Mouse (Mus musculus) limb, embryonic 12.5 days (tissue): ENCODE results near the gene Prss44. TPM values are rescaled to one million over a fixed set of nuclear protein-coding genes. Genes with fewer than 3 reads are reported as not detected.
A peak's percentile ranks its signal among the peaks of the same experiment; 100 is the strongest.

Experiments
- ATAC-seq: fragments of 200-750 bp; cut with Nextera tagmentation; 2 replicates; pipeline ENCODE4 v1.8.0; 2017; ENCODE audit warnings: low read depth, moderate TSS enrichment; ENCODE audit not compliant: insufficient number of reproducible peaks, insufficient read depth, low FRiP score, low TSS enrichment
- H3K27ac ChIP-seq: fragments of 300-500 bp; sonication (generic); 2 replicates; pipeline ENCODE4 v1.5.1; 2016; ENCODE audit warnings: mild to moderate bottlenecking, moderate library complexity
- H3K27me3 ChIP-seq: fragments of 300-500 bp; sonication (generic); 2 replicates; pipeline ENCODE4 v1.6.1; 2016; ENCODE audit warnings: mild to moderate bottlenecking, moderate library complexity
- H3K36me3 ChIP-seq: fragments of 300-500 bp; sonication (generic); 2 replicates; pipeline ENCODE4 v1.6.1; 2016; ENCODE audit warnings: mild to moderate bottlenecking, moderate library complexity
- H3K4me1 ChIP-seq: fragments of 300-500 bp; sonication (generic); replicated peaks from 2 replicates; pipeline ENCODE4 v1.6.1; 2016
- H3K4me2 ChIP-seq: fragments of 300-500 bp; sonication (generic); 2 replicates; pipeline ENCODE4 v1.6.1; 2016; ENCODE audit warnings: mild to moderate bottlenecking, moderate library complexity
- H3K4me3 ChIP-seq: fragments of 300-500 bp; sonication (generic); replicated peaks from 2 replicates; pipeline ENCODE4 v1.5.1; 2016; ENCODE audit warnings: mild to moderate bottlenecking
- H3K9ac ChIP-seq: fragments of 300-500 bp; sonication (generic); replicated peaks from 2 replicates; pipeline ENCODE4 v1.6.1; 2016; ENCODE audit warnings: mild to moderate bottlenecking, moderate library complexity
- H3K9me3 ChIP-seq: fragments of 300-500 bp; sonication (generic); 2 replicates; pipeline ENCODE4 v1.6.1; 2016; ENCODE audit warnings: mild to moderate bottlenecking, moderate library complexity
- WGBS: fragments of 180-500 bp; shearing (Covaris S2); methylation state at CpG from one replicate; pipeline ENCODE4 v1.1.7; 2016; 5-methylcytosine and 5-hydroxymethylcytosine counted together
- polyA plus RNA-seq: library from polyadenylated mRNA; unstranded; fragments of >200 nt; fragmentation: Nextera tagmentation; extraction: Ambion mirVana; gene quantifications from 2 replicates; pipeline ENCODE4 v1.2.1, GENCODE M21; 2016

Prss44 gene
- polyA plus RNA-seq: not detected in 2 replicates

GRCm38 (mm10) chr9:110813789-110814188, at the start of gene Prss44:
Gene Prss44 (plus strand): TSS chr9:110813994.
- Histone ChIP-seq H3K4me1 (no peaks in the 10 kb centered on the region), H3K27me3 (peaks cover 6% of the 10 kb centered on the region; the same call in 1 of the 2 replicates), H3K36me3 (no peaks in the 10 kb centered on the region), H3K27ac (no peak within 1 kb of the TSS), H3K4me2 (no peak within 1 kb of the TSS), H3K9ac (no peak within 1 kb of the TSS), H3K9me3 (no peaks in the 10 kb centered on the region), H3K4me3 (no peak within 1 kb of the TSS)
- no peak for ATAC-seq
- 58% methylated on average over 18 of the region's 18 CpGs for WGBS

GRCm38 (mm10) chr9:110772336-110772735, 41.5 kb upstream of the Prss44 start:
- ATAC-seq: no peak
- Histone ChIP-seq H3K9me3 (no peaks in the 10 kb centered on the region), H3K27ac (no peak overlapping the region), H3K4me3 (no peak overlapping the region), H3K27me3 (peaks cover 7% of the 10 kb centered on the region), H3K4me1 (peaks cover 5% of the 10 kb centered on the region; the same call in 1 of the 2 replicates), H3K4me2 (no peak overlapping the region), H3K9ac (no peak overlapping the region), H3K36me3 (no peaks in the 10 kb centered on the region)
- WGBS: 92% methylated on average over 10 of the region's 10 CpGs

GRCm38 (mm10) chr9:110774403-110775268, 39.2 kb upstream of the Prss44 start:
- 74% methylated on average over 15 of the region's 15 CpGs for WGBS
- Histone ChIP-seq H3K9ac (no peak overlapping the region), H3K4me1 (peaks cover 13% of the 10 kb centered on the region; the same call in 1 of the 2 replicates), H3K9me3 (no peaks in the 10 kb centered on the region), H3K4me3 (no peak overlapping the region), H3K27ac (no peak overlapping the region), H3K27me3 (peaks cover 17% of the 10 kb centered on the region), H3K36me3 (no peaks in the 10 kb centered on the region), H3K4me2 (no peak overlapping the region)
- no peak for ATAC-seq

GRCm38 (mm10) chr9:110775269-110776022, 38.3 kb upstream of the Prss44 start:
- 77% methylated on average over 10 of the region's 10 CpGs for WGBS
- Histone ChIP-seq H3K4me1 (peaks cover 15% of the 10 kb centered on the region), H3K27me3 (peaks cover 18% of the 10 kb centered on the region), H3K9me3 (no peaks in the 10 kb centered on the region), H3K36me3 (no peaks in the 10 kb centered on the region), H3K9ac (0 out of 2 replicates have a peak overlapping the region, but pooled peaks have one; percentile 31), H3K27ac (no peak overlapping the region), H3K4me2 (no peak overlapping the region), H3K4me3 (no peak overlapping the region)
- no peak for ATAC-seq

GRCm38 (mm10) chr9:110778100-110778499, 35.7 kb upstream of the Prss44 start:
- H3K9ac ChIP-seq: no peak overlapping the region
- no peaks in the 10 kb centered on the region for H3K9me3 ChIP-seq
- no peak overlapping the region for H3K4me3 ChIP-seq
- no peaks in the 10 kb centered on the region for H3K36me3 ChIP-seq
- H3K27me3 ChIP-seq: peaks cover 22% of the 10 kb centered on the region
- no peak for ATAC-seq
- 86% methylated on average over 1 of the region's 1 CpGs for WGBS
- peaks cover 29% of the 10 kb centered on the region for H3K4me1 ChIP-seq
- H3K27ac ChIP-seq: no peak overlapping the region
- H3K4me2 ChIP-seq: no peak overlapping the region

- 81% methylated on average over 7 of the region's 7 CpGs for WGBS
- H3K4me2 ChIP-seq: no peak overlapping the region
- peaks cover 22% of the 10 kb centered on the region for H3K27me3 ChIP-seq
- H3K9me3 ChIP-seq: no peaks in the 10 kb centered on the region
- no peaks in the 10 kb centered on the region for H3K36me3 ChIP-seq
- H3K27ac ChIP-seq: no peak overlapping the region
- no peak for ATAC-seq
- peaks cover 29% of the 10 kb centered on the region for H3K4me1 ChIP-seq
- no peak overlapping the region for H3K9ac ChIP-seq
- no peak overlapping the region for H3K4me3 ChIP-seq
Observed at GRCm38 (mm10) chr9:110778559-110778958, 35.2 kb upstream of the Prss44 start.

- Histone ChIP-seq H3K36me3 (no peaks in the 10 kb centered on the region), H3K4me1 (peaks cover 29% of the 10 kb centered on the region), H3K4me3 (no peak overlapping the region), H3K27ac (no peak overlapping the region), H3K9ac (no peak overlapping the region), H3K4me2 (no peak overlapping the region), H3K9me3 (no peaks in the 10 kb centered on the region), H3K27me3 (peaks cover 19% of the 10 kb centered on the region)
- 63% methylated on average over 5 of the region's 5 CpGs for WGBS
- no peak for ATAC-seq
Observed at GRCm38 (mm10) chr9:110779242-110779913, 34.4 kb upstream of the Prss44 start.

- Histone ChIP-seq H3K4me2 (peak overlapping the region; percentile 73), H3K9me3 (peaks cover 6% of the 10 kb centered on the region; the same call in 1 of the 2 replicates), H3K9ac (peak overlapping the region; percentile 66), H3K36me3 (no peaks in the 10 kb centered on the region), H3K4me1 (peaks cover 24% of the 10 kb centered on the region), H3K27me3 (peaks cover 18% of the 10 kb centered on the region), H3K4me3 (peak overlapping the region; percentile 44), H3K27ac (peak overlapping the region; percentile 88)
- ATAC-seq: peak; percentile 94
- under 1% methylated on average over 43 of the region's 43 CpGs for WGBS
Observed at GRCm38 (mm10) chr9:110781256-110781721, 32.5 kb upstream of the Prss44 start.

GRCm38 (mm10) chr9:110781731-110782130, 32.1 kb upstream of the Prss44 start:
- Histone ChIP-seq H3K4me3 (peak overlapping the region; percentile 44), H3K9me3 (peaks cover 6% of the 10 kb centered on the region; the same call in 1 of the 2 replicates), H3K27ac (peak overlapping the region; percentile 88), H3K4me2 (peak overlapping the region; percentile 73), H3K36me3 (no peaks in the 10 kb centered on the region), H3K27me3 (peaks cover 18% of the 10 kb centered on the region), H3K9ac (peak overlapping the region; percentile 66), H3K4me1 (peaks cover 24% of the 10 kb centered on the region)
- 1% methylated on average over 23 of the region's 23 CpGs for WGBS
- peak; percentile 76 for ATAC-seq

GRCm38 (mm10) chr9:110783611-110784010, 30.2 kb upstream of the Prss44 start:
- H3K27ac ChIP-seq: no peak overlapping the region
- peaks cover 6% of the 10 kb centered on the region; the same call in 1 of the 2 replicates for H3K9me3 ChIP-seq
- no peaks in the 10 kb centered on the region for H3K36me3 ChIP-seq
- H3K4me2 ChIP-seq: no peak overlapping the region
- H3K4me3 ChIP-seq: no peak overlapping the region
- peaks cover 23% of the 10 kb centered on the region for H3K4me1 ChIP-seq
- ATAC-seq: no peak
- H3K9ac ChIP-seq: no peak overlapping the region
- peaks cover 5% of the 10 kb centered on the region for H3K27me3 ChIP-seq
- WGBS: 18% methylated on average over 1 of the region's 1 CpGs
